11 mouse cellular contexts compared by ENCODE assay signal in the genomic region with DNA sequence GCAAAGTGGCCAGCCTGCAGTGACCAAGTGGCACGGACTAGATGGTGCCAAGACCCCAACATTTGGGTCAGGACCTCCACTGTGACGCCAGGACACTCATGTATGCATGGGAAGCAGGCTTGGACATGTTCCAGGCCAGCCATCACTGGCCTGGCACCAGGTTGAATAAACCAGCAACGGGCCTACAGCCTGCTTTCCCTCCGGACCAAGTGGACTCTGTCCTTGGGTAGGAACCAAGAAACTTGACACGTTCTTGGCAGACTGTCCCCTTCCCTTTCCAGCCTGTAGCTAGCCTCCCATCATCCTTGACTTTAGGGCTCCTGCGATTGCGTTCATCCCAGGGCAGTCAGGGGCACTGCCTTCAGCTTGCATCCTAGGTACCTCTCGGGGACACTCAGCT. TPM values are rescaled to one million over a fixed set of nuclear protein-coding genes. Genes with fewer than 3 reads are reported as not detected.
A peak's percentile ranks its signal among the peaks of the same experiment; 100 is the strongest.
DNase-seq lines count a peak whose midpoint lies in the region; ATAC-seq and TF ChIP-seq lines count a peak whose summit lies in the region.
"Had no signal": no experiment of that assay in that cellular context is flagged by ENCODE, and none has a peak within 500 bp of the region (broad histone marks: within the 10 kb centered on the region; RNA-seq: fewer than 3 reads in every experiment).

No protein-coding gene starts in this region.

- no peak overlapping the region for H3K27ac ChIP-seq in midbrain, postnatal 0 days (ENCODE audit: low read depth, low read length)
- no peak overlapping the region for H3K27ac ChIP-seq in midbrain, embryonic 16.5 days (ENCODE audit: low read length)
- H3K27ac ChIP-seq in kidney, embryonic 16.5 days (ENCODE audit: low read length), result no peak overlapping the region
- H3K27ac ChIP-seq in stomach, postnatal 0 days (replicated peaks), result peak overlapping the region; percentile 36; the same call in 1 of the 2 replicates
- H3K27ac ChIP-seq: liver, embryonic 13.5 days had no signal

- H3K9ac ChIP-seq in midbrain, postnatal 0 days (replicated peaks; ENCODE audit: low read length, poor library complexity, severe bottlenecking), result no peak overlapping the region
- H3K9ac ChIP-seq in midbrain, embryonic 16.5 days (ENCODE audit: low read depth, low read length), result no peak overlapping the region
- H3K9ac ChIP-seq in kidney, embryonic 16.5 days (replicated peaks; ENCODE audit: low read length), result 0 out of 2 replicates have a peak overlapping the region, but pooled peaks have one; percentile 1
- no peak overlapping the region for H3K9ac ChIP-seq in stomach, postnatal 0 days (ENCODE audit: low read length)
- H3K9ac ChIP-seq: liver, embryonic 13.5 days had no signal

- no peaks in the 10 kb centered on the region for H3K9me3 ChIP-seq in midbrain, postnatal 0 days (ENCODE audit: low read length)
- no peaks in the 10 kb centered on the region for H3K9me3 ChIP-seq in midbrain, embryonic 16.5 days (replicated peaks; ENCODE audit: control insufficient read depth, low read length, poor library complexity, severe bottlenecking)
- no peaks in the 10 kb centered on the region for H3K9me3 ChIP-seq in kidney, embryonic 16.5 days (ENCODE audit: low read length)
- no peaks in the 10 kb centered on the region for H3K9me3 ChIP-seq in stomach, postnatal 0 days (ENCODE audit: control insufficient read depth, low read length)
- H3K9me3 ChIP-seq: liver, embryonic 13.5 days had no signal

- H3K36me3 ChIP-seq in midbrain, postnatal 0 days (ENCODE audit: insufficient read depth, low read length), result no peaks in the 10 kb centered on the region
- no peaks in the 10 kb centered on the region for H3K36me3 ChIP-seq in midbrain, embryonic 16.5 days (ENCODE audit: control insufficient read depth, insufficient read depth, low read length)
- H3K36me3 ChIP-seq in kidney, embryonic 16.5 days (ENCODE audit: insufficient read depth, low read length), result no peaks in the 10 kb centered on the region
- H3K36me3 ChIP-seq in stomach, postnatal 0 days (ENCODE audit: control insufficient read depth, insufficient read depth, low read length), result no peaks in the 10 kb centered on the region
- H3K36me3 ChIP-seq: liver, embryonic 13.5 days had no signal

- H3K4me1 ChIP-seq in midbrain, postnatal 0 days (ENCODE audit: insufficient read depth, low read length), result peaks cover 6% of the 10 kb centered on the region; the same call in 1 of the 2 replicates
- peaks cover 14% of the 10 kb centered on the region for H3K4me1 ChIP-seq in midbrain, embryonic 16.5 days (ENCODE audit: control insufficient read depth, insufficient read depth, low read length)
- peaks cover 15% of the 10 kb centered on the region for H3K4me1 ChIP-seq in kidney, embryonic 16.5 days (ENCODE audit: insufficient read depth, low read length)
- H3K4me1 ChIP-seq in stomach, postnatal 0 days (replicated peaks; ENCODE audit: control insufficient read depth, insufficient read depth), result peaks cover 10% of the 10 kb centered on the region

- peak; percentile 84 for DNase-seq in midbrain, postnatal 0 days (ENCODE audit: low spot score)
- peak; percentile 75 to 79 for DNase-seq in gastrocnemius, adult 8-10 months (ENCODE audit: low spot score in 2 of 2)
- DNase-seq in stomach, postnatal 0 days (ENCODE audit: low spot score), result peak; percentile 48
- no peak for DNase-seq in cerebellum, adult 11-12 months
- DNase-seq: liver, embryonic 13.5 days had no signal

- ATAC-seq in midbrain, postnatal 0 days (ENCODE audit: low FRiP score), result no peak
- no peak for ATAC-seq in midbrain, embryonic 16.5 days
- ATAC-seq in kidney, embryonic 16.5 days (ENCODE audit: low FRiP score, low TSS enrichment), result no peak
- ATAC-seq in stomach, postnatal 0 days (ENCODE audit: low FRiP score, low TSS enrichment), result no peak; the same call in 1 of the 2 replicates
- ATAC-seq in erythroid progenitor cell, adult 5-6 weeks (replicated peaks; ENCODE audit: low FRiP score, poor library complexity, severe bottlenecking), result no peak

- no peak for TF ChIP-seq CTCF in midbrain, postnatal 0 days (IDR thresholded peaks at IDR 0.05)
- TF ChIP-seq CTCF in stomach, postnatal 0 days (IDR thresholded peaks at IDR 0.05; ENCODE audit: low read depth), result no peak

- WGBS in midbrain, postnatal 0 days, result 84% methylated on average over 8 of the region's 8 CpGs
- 85% methylated on average over 8 of the region's 8 CpGs for WGBS in midbrain, embryonic 16.5 days
- 74% methylated on average over 8 of the region's 8 CpGs for WGBS in kidney, embryonic 16.5 days
- 44% methylated on average over 8 of the region's 8 CpGs for WGBS in stomach, postnatal 0 days

- H3K4me2 ChIP-seq in midbrain, postnatal 0 days (ENCODE audit: low read depth, low read length, poor library complexity, severe bottlenecking), result no peak overlapping the region
- H3K4me2 ChIP-seq in midbrain, embryonic 16.5 days (ENCODE audit: low read length), result no peak overlapping the region
- H3K4me2 ChIP-seq in kidney, embryonic 16.5 days (replicated peaks; ENCODE audit: low read depth, low read length), result no peak overlapping the region
- no peak overlapping the region for H3K4me2 ChIP-seq in stomach, postnatal 0 days (replicated peaks; ENCODE audit: low read depth)
- H3K4me2 ChIP-seq: liver, embryonic 13.5 days had no signal

- TF ChIP-seq EP300 in stomach, postnatal 0 days (optimal IDR thresholded peaks at IDR 0.05), result no peak

- H3K4me3 ChIP-seq in midbrain, postnatal 0 days (ENCODE audit: low read depth, low read length), result no peak overlapping the region
- no peak overlapping the region for H3K4me3 ChIP-seq in midbrain, embryonic 16.5 days (ENCODE audit: low read depth, low read length)
- no peak overlapping the region for H3K4me3 ChIP-seq in kidney, embryonic 16.5 days (ENCODE audit: low read length)
- H3K4me3 ChIP-seq in stomach, postnatal 0 days (ENCODE audit: low read depth, low read length), result no peak overlapping the region
- H3K4me3 ChIP-seq: liver, embryonic 13.5 days had no signal

- H3K27me3 ChIP-seq in midbrain, postnatal 0 days (ENCODE audit: insufficient read depth, low read length), result no peaks in the 10 kb centered on the region
- H3K27me3 ChIP-seq in midbrain, embryonic 16.5 days (ENCODE audit: control insufficient read depth, insufficient read depth, low read depth, low read length), result no peaks in the 10 kb centered on the region
- H3K27me3 ChIP-seq in kidney, embryonic 16.5 days (ENCODE audit: insufficient read depth, low read length), result no peaks in the 10 kb centered on the region
- H3K27me3 ChIP-seq in stomach, postnatal 0 days (ENCODE audit: control insufficient read depth, insufficient read depth, low read length), result no peaks in the 10 kb centered on the region

RNA-seq across cellular contexts. Expression of a gene that starts 11.2 kb away (rescaled TPM):
- 470 and 553 TPM in 2 replicates for total RNA-seq in midbrain, postnatal 0 days (2014; rRNA removed)
- 91.0 and 99.3 TPM in 2 replicates for polyA plus RNA-seq in midbrain, postnatal 0 days (2015; fragmentation: Nextera tagmentation; extraction: Ambion mirVana)
- 60.4 and 67.9 TPM in 2 replicates for polyA plus RNA-seq in midbrain, embryonic 16.5 days (2015; fragmentation: Nextera tagmentation; extraction: Ambion mirVana)
- 10 to 100 TPM; 31.9 to 42.0 (median 38.3) TPM for total RNA-seq in gastrocnemius, adult 8-10 months (2022)
- 42.1 and 47.4 TPM in 2 replicates for polyA plus RNA-seq in kidney, embryonic 16.5 days (2015; fragmentation: Nextera tagmentation; extraction: Ambion mirVana)
- 78.3 and 108 TPM in 2 replicates for polyA plus RNA-seq in stomach, postnatal 0 days (2015; fragmentation: Nextera tagmentation; extraction: Ambion mirVana)
- 26.7 and 36.0 TPM in 2 replicates for total RNA-seq in erythroid progenitor cell, adult 5-6 weeks (2015; ENCODE audit: low replicate concordance)
- 21.1 and 32.0 TPM in 2 replicates for total RNA-seq in erythroid progenitor cell, adult 5-6 weeks (2017; ENCODE audit: low replicate concordance)

RNA-seq across cellular contexts. Expression of a gene that starts 14.5 kb away (rescaled TPM):
- 140 and 312 TPM in 2 replicates for total RNA-seq in midbrain, postnatal 0 days (2014; rRNA removed)
- 157 and 169 TPM in 2 replicates for polyA plus RNA-seq in midbrain, postnatal 0 days (2015; fragmentation: Nextera tagmentation; extraction: Ambion mirVana)
- polyA plus RNA-seq in midbrain, embryonic 16.5 days (2015; fragmentation: Nextera tagmentation; extraction: Ambion mirVana), result 137 and 143 TPM in 2 replicates
- 10 to 100 TPM; 64.4 to 75.4 (median 70.3) TPM for total RNA-seq in gastrocnemius, adult 8-10 months (2022)
- polyA plus RNA-seq in kidney, embryonic 16.5 days (2015; fragmentation: Nextera tagmentation; extraction: Ambion mirVana), result 272 and 281 TPM in 2 replicates
- 141 and 147 TPM in 2 replicates for polyA plus RNA-seq in stomach, postnatal 0 days (2015; fragmentation: Nextera tagmentation; extraction: Ambion mirVana)
- 86.5 and 93.1 TPM in 2 replicates for total RNA-seq in erythroid progenitor cell, adult 5-6 weeks (2015; ENCODE audit: low replicate concordance)
- total RNA-seq in erythroid progenitor cell, adult 5-6 weeks (2017; ENCODE audit: low replicate concordance), result 38.4 and 57.6 TPM in 2 replicates

RNA-seq across cellular contexts. Expression of a gene that starts 15.7 kb away (rescaled TPM):
- 0.22 TPM in 1 of 2 replicates, not detected in the other for total RNA-seq in midbrain, postnatal 0 days (2014; rRNA removed)
- 0.06 and 0.07 TPM in 2 replicates for polyA plus RNA-seq in midbrain, postnatal 0 days (2015; fragmentation: Nextera tagmentation; extraction: Ambion mirVana)
- 0.06 TPM in 1 of 2 replicates, not detected in the other for polyA plus RNA-seq in midbrain, embryonic 16.5 days (2015; fragmentation: Nextera tagmentation; extraction: Ambion mirVana)
- total RNA-seq in gastrocnemius, adult 8-10 months (2022), result not detected
- 0.04 and 0.06 TPM in 2 replicates for polyA plus RNA-seq in kidney, embryonic 16.5 days (2015; fragmentation: Nextera tagmentation; extraction: Ambion mirVana)
- 0.05 TPM in 1 of 2 replicates, not detected in the other for polyA plus RNA-seq in stomach, postnatal 0 days (2015; fragmentation: Nextera tagmentation; extraction: Ambion mirVana)
- total RNA-seq in erythroid progenitor cell, adult 5-6 weeks (2015; ENCODE audit: low replicate concordance), result not detected in 2 replicates
- not detected in 2 replicates for total RNA-seq in erythroid progenitor cell, adult 5-6 weeks (2017; ENCODE audit: low replicate concordance)
- polyA plus RNA-seq: liver, embryonic 13.5 days had no signal

RNA-seq across cellular contexts. Expression of a gene that starts 27.4 kb away (rescaled TPM):
- 40.2 and 60.6 TPM in 2 replicates for total RNA-seq in midbrain, postnatal 0 days (2014; rRNA removed)
- 37.6 and 50.6 TPM in 2 replicates for polyA plus RNA-seq in midbrain, postnatal 0 days (2015; fragmentation: Nextera tagmentation; extraction: Ambion mirVana)
- 67.2 and 69.7 TPM in 2 replicates for polyA plus RNA-seq in midbrain, embryonic 16.5 days (2015; fragmentation: Nextera tagmentation; extraction: Ambion mirVana)
- 10 to 100 TPM; 13.6 to 19.0 (median 15.7) TPM for total RNA-seq in gastrocnemius, adult 8-10 months (2022)
- polyA plus RNA-seq in kidney, embryonic 16.5 days (2015; fragmentation: Nextera tagmentation; extraction: Ambion mirVana), result 88.5 TPM in 2 replicates
- polyA plus RNA-seq in stomach, postnatal 0 days (2015; fragmentation: Nextera tagmentation; extraction: Ambion mirVana), result 23.3 and 25.2 TPM in 2 replicates
- 0.36 and 6.3 TPM in 2 replicates for total RNA-seq in erythroid progenitor cell, adult 5-6 weeks (2015; ENCODE audit: low replicate concordance)
- under 0.01 and 3.0 TPM in 2 replicates for total RNA-seq in erythroid progenitor cell, adult 5-6 weeks (2017; ENCODE audit: low replicate concordance)

RNA-seq across cellular contexts. Expression of a gene that starts 30.8 kb away (rescaled TPM):
- total RNA-seq in midbrain, postnatal 0 days (2014; rRNA removed), result not detected in 2 replicates
- not detected in 2 replicates for polyA plus RNA-seq in midbrain, postnatal 0 days (2015; fragmentation: Nextera tagmentation; extraction: Ambion mirVana)
- not detected in 2 replicates for polyA plus RNA-seq in midbrain, embryonic 16.5 days (2015; fragmentation: Nextera tagmentation; extraction: Ambion mirVana)
- not detected for total RNA-seq in gastrocnemius, adult 8-10 months (2022)
- 0.52 and 0.76 TPM in 2 replicates for polyA plus RNA-seq in kidney, embryonic 16.5 days (2015; fragmentation: Nextera tagmentation; extraction: Ambion mirVana)
- polyA plus RNA-seq in stomach, postnatal 0 days (2015; fragmentation: Nextera tagmentation; extraction: Ambion mirVana), result 29.7 and 32.2 TPM in 2 replicates
- not detected in 2 replicates for total RNA-seq in erythroid progenitor cell, adult 5-6 weeks (2015; ENCODE audit: low replicate concordance)
- total RNA-seq in erythroid progenitor cell, adult 5-6 weeks (2017; ENCODE audit: low replicate concordance), result not detected in 2 replicates
- total RNA-seq: hematopoietic stem cell, adult 5-6 weeks; neutrophil, adult 5-6 weeks had no signal
- polyA plus RNA-seq: cortical plate, adult 2 months; liver, embryonic 13.5 days had no signal
